Mouse (Mus musculus): Measurements from ENCODE around the gene Gja3.

DNA sequence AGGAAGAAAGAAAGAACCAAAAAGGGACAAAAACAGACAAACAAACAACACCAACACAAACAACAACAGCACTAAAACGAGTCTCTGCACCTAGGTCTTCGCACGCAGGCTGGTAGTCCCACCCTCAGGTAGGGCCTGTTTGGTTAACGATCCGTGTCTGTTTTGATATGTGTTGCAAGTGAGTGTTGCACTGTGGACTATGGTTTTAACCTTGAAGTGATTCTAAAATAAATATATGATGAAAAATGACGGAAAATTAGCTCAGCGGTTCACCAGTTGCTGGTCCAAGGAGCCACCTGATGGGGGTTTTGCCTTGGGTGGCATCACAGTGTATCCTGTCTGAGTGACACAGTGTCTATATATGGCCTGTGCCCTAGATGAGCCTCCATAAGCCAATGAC is 43.7 kb upstream of the Gja3 start:
- TF ChIP-seq POLR2A (IDR thresholded peaks at IDR 0.05; ENCODE audit: borderline replicate concordance, low read depth, low read length) = no peak
- TF ChIP-seq CTCF (IDR thresholded peaks at IDR 0.05; ENCODE audit: low read depth, low read length) = no peak
